Mouse (Mus musculus) lung, embryonic 14.5 days (tissue): ENCODE measurements at regions not wholly inside any gene's neighbourhood (a gene's known extent, or its start where the extent isn't known, plus 50 kb on each side); places are given as distances from the start of the nearest gene placed in this dataset.

ENCODE experiments used
- ATAC-seq: fragments of 200-750 bp; cut with Nextera tagmentation; 2 replicates; pipeline ENCODE4 v1.8.0; 2017; ENCODE audit warnings: mild to moderate bottlenecking, moderate TSS enrichment, moderate library complexity; ENCODE audit not compliant: insufficient read depth
- DNase-seq: peaks from one replicate; pipeline ENCODE4 v3.0.0-alpha.2; 2015
- H3K27ac ChIP-seq: fragments of 300-500 bp; sonication (generic); 2 replicates; pipeline ENCODE4 v1.5.1; 2014; ENCODE audit warnings: low read depth, mild to moderate bottlenecking, moderate library complexity
- H3K27me3 ChIP-seq: fragments of 300-500 bp; sonication (generic); 2 replicates; pipeline ENCODE4 v1.6.1; 2014; ENCODE audit warnings: low read length, control low read depth; ENCODE audit not compliant: insufficient read depth
- H3K36me3 ChIP-seq: fragments of 300-500 bp; sonication (generic); 2 replicates; pipeline ENCODE4 v1.6.1; 2014; ENCODE audit warnings: control low read depth; ENCODE audit not compliant: insufficient read depth
- H3K4me1 ChIP-seq: fragments of 300-500 bp; sonication (generic); 2 replicates; pipeline ENCODE4 v1.6.1; 2014; ENCODE audit warnings: antibody characterized with exemption, control low read depth; ENCODE audit not compliant: insufficient read depth
- H3K4me2 ChIP-seq: fragments of 300-500 bp; sonication (generic); 2 replicates; pipeline ENCODE4 v1.6.1; 2014; ENCODE audit warnings: mild to moderate bottlenecking
- H3K4me3 ChIP-seq: fragments of 300-500 bp; sonication (generic); 2 replicates; pipeline ENCODE4 v1.5.1; 2014; ENCODE audit warnings: low read depth, low read length
- H3K9ac ChIP-seq: fragments of 300-500 bp; sonication (generic); 2 replicates; pipeline ENCODE4 v1.6.1; 2014
- H3K9me3 ChIP-seq: fragments of 300-500 bp; sonication (generic); 2 replicates; pipeline ENCODE4 v1.6.1; 2016; ENCODE audit warnings: low read depth, low read length, control low read depth
- CTCF ChIP-seq: IDR thresholded peaks from 2 replicates; pipeline ENCODE4 v1.5.1; 2016; ENCODE audit warnings: antibody characterized with exemption, low read depth
- WGBS: fragments of 180-500 bp; shearing (Covaris S2); extraction: QIAGEN DNeasy Blood & Tissue Kit; methylation state at CpG from one replicate; pipeline ENCODE4 v1.1.7; 2014; 5-methylcytosine and 5-hydroxymethylcytosine counted together

DNA sequence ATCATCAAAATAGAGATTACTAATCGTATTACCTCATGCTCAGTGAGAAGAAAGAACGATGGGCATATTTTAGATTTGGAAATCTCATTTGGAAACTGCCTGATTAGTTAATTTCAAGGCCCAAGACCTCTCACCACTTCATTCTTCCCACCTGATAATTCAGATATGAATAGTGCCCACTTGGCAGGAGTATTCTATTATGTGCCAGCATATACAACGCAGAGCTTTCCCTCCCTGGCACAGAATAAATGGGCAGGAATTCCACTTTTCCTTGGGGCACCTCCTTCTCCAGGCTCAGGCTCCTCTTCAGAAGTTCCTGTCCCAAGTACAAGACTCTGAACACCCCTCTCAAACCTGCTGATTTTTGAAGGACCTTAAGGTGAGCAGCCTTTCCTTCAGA, 308.7 kb downstream of the Elavl2 start:
- 78% methylated on average over 3 of the region's 3 CpGs for WGBS
- no peak overlapping the region for H3K9ac ChIP-seq
- no peak for DNase-seq

DNA sequence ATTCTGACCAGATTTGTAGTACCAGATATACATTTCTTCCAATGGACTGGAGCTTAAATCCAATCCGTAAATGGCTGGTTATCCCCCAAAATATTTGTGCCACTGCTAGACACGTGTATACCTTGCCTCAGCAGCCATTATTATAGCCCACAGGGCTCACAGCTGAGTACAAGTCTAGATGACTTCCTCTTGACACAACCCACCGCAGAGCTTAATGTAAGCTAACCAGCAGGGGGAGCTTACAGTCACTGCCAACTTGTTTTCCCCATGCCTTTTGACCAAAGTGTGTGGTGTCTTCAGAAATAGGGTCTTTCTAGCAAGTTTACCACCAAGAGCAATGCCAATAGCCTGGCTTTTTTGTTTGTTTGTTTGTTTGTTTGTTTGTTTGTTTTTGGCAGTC, 316.6 kb downstream of the Elavl2 start:
- H3K9ac ChIP-seq = no peak overlapping the region
- H3K9me3 ChIP-seq = no peaks in the 10 kb centered on the region
- H3K36me3 ChIP-seq = no peaks in the 10 kb centered on the region
- no peaks in the 10 kb centered on the region for H3K4me1 ChIP-seq
- WGBS = 57% methylated on average over 3 of the region's 3 CpGs
- no peaks in the 10 kb centered on the region for H3K27me3 ChIP-seq
- ATAC-seq = no peak
- H3K4me3 ChIP-seq = no peak overlapping the region
- TF ChIP-seq CTCF = peak; percentile 42
- no peak overlapping the region for H3K27ac ChIP-seq
- DNase-seq = peak; percentile 17
- no peak overlapping the region for H3K4me2 ChIP-seq

More for the DNA sequence above, 308.7 kb downstream of the Elavl2 start:
- H3K4me2 ChIP-seq = no peak overlapping the region
- no peaks in the 10 kb centered on the region for H3K4me1 ChIP-seq
- no peaks in the 10 kb centered on the region for H3K27me3 ChIP-seq
- H3K27ac ChIP-seq = no peak overlapping the region
- no peaks in the 10 kb centered on the region for H3K9me3 ChIP-seq
- H3K36me3 ChIP-seq = no peaks in the 10 kb centered on the region
- no peak for TF ChIP-seq CTCF
- H3K4me3 ChIP-seq = no peak overlapping the region
- ATAC-seq = no peak

DNA sequence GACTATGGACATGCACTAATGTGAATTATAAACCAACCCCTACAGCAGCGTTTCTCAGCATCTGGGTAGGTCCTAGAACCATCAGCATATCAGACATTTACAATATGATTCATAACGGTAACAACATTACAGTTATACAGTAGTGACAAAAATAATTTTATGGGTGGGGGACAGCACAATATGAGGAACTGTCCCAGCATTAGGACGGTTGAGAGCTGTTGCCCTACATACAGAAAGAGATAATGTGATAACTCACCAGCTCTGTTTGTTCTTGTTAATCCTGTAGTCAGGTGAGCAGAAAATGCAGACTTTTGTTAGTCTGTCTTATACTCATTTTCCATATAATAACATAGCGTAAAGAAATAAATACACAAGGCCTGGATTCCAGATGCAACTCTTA, 319.1 kb downstream of the Elavl2 start:
- WGBS = 73% methylated on average over 4 of the region's 4 CpGs
- Histone ChIP-seq H3K27me3 (no peaks in the 10 kb centered on the region), H3K9ac (no peak overlapping the region), H3K4me2 (no peak overlapping the region), H3K9me3 (no peaks in the 10 kb centered on the region), H3K27ac (no peak overlapping the region), H3K4me1 (no peaks in the 10 kb centered on the region), H3K36me3 (no peaks in the 10 kb centered on the region), H3K4me3 (no peak overlapping the region)
- no peak for DNase-seq
- ATAC-seq = no peak
- no peak for TF ChIP-seq CTCF

DNA sequence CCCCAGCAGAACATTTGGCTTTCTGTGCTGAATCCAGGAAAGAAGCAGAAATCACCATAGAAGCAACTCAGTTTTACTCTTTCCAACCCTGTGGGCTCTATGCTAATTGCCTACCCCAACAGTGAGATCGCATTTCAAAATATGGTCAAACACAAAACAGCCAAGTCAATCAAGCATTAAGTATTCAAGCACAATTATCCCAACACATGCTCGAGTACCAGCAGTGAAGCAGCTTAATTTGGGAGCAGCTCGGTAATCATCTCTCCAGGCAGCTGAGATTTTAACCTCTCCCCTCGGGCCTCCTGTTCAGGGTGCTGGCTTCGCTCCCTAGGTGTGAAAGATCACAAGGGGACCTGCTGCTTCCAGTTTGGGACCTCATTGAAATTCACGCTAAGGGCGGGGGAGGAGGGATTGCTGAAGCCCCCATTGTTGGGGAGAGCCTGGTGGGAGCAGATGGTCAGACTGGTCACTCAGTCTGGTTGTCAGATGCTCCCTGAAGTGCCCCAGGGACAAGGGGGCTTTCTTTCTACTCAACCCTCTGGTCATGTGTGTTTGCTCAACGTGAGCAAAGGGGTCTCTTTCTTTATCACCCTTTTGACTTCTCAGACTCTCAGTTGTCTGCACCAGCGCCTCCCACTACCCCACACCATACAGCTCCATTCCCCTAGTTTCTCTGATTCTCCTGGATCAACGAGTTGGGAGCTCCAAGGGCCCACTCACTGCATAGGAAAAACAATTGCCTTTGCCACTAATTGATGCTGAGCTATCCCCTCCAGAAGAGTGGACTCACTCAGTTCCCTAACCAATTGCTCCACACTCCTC, 319.8 kb downstream of the Elavl2 start:
- DNase-seq (no peak), ATAC-seq (no peak)
- 30% methylated on average over 10 of the region's 10 CpGs for WGBS
- H3K4me1 ChIP-seq = no peaks in the 10 kb centered on the region
- H3K4me3 ChIP-seq = no peak overlapping the region
- no peaks in the 10 kb centered on the region for H3K27me3 ChIP-seq
- H3K9ac ChIP-seq = no peak overlapping the region
- H3K4me2 ChIP-seq = no peak overlapping the region
- no peaks in the 10 kb centered on the region for H3K9me3 ChIP-seq
- no peak for TF ChIP-seq CTCF
- H3K27ac ChIP-seq = no peak overlapping the region
- H3K36me3 ChIP-seq = no peaks in the 10 kb centered on the region

DNA sequence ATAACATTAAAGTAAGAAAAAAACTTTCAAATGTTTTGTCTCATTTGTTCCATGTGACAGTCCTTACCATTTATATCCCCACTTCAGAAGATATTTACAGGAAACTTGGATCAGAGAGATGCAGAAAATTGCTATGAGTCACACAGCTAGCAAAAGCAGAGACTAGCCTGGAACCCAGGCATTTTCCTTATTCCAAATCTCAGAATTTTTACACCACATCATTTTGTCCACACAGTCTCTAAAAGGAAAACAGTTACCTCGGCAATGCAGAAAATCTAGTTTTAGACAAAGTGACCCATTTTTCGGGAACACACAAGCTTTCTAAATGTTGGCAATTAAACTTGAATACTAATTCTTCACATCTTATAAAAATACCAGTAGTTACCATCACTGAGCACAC, 329.3 kb downstream of the Elavl2 start:
- Histone ChIP-seq H3K9ac (no peak overlapping the region), H3K27ac (no peak overlapping the region), H3K36me3 (no peaks in the 10 kb centered on the region), H3K4me1 (no peaks in the 10 kb centered on the region), H3K4me2 (no peak overlapping the region), H3K27me3 (no peaks in the 10 kb centered on the region), H3K9me3 (no peaks in the 10 kb centered on the region), H3K4me3 (no peak overlapping the region)
- ATAC-seq (no peak), DNase-seq (no peak)
- no peak for TF ChIP-seq CTCF
- WGBS = 82% methylated on average over 2 of the region's 2 CpGs

DNA sequence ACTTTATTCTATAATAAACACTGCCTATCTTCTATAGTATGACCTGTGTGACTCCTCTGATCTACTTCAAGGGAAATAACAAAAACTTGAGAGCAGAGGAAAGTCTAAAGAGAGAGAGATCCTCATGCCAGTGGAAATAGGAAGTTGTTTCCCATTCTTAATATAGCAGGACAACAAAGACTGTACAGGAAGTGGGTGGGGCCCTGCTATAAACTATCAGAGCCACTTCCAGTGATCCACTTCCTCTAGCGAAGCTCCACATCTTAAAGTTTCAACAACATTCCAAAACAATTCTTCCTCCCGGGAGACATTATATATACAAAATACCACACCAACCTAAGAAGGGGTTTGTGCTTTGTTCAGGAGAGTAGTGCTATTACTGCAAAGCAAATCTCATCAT, 339.7 kb downstream of the Elavl2 start:
- no peaks in the 10 kb centered on the region for H3K27me3 ChIP-seq
- no peak overlapping the region for H3K9ac ChIP-seq
- no peaks in the 10 kb centered on the region for H3K9me3 ChIP-seq
- H3K4me1 ChIP-seq = no peaks in the 10 kb centered on the region
- no peak overlapping the region for H3K4me3 ChIP-seq
- DNase-seq = peak; percentile 61
- peak; percentile 68; the same call in 1 of the 2 replicates for ATAC-seq
- H3K4me2 ChIP-seq = no peak overlapping the region
- H3K27ac ChIP-seq = no peak overlapping the region
- TF ChIP-seq CTCF = no peak
- H3K36me3 ChIP-seq = no peaks in the 10 kb centered on the region
- WGBS = 53% methylated on average over 2 of the region's 2 CpGs

DNA sequence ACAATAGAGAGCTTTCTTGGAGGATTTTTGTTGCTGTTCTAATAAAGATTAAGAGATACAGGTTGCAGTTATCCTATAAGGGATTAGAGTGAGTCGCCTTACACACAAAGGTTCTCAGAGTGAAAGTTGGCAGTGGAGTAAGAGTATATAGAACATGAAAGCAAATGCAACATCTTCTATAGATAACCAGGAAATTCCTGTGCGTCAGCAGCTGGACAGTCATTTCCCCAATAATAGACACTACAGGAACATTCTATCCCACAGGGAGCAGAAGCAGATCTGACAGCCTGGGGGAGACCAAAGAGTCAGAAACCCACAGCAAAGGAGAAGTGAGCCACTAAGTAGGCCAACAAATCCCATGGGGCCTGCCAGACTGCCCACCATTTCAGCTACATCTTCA, 348.7 kb downstream of the Elavl2 start:
- no peaks in the 10 kb centered on the region for H3K27me3 ChIP-seq
- no peak for TF ChIP-seq CTCF

More for the DNA sequence above, 348.7 kb downstream of the Elavl2 start:
- Histone ChIP-seq H3K4me2 (no peak overlapping the region), H3K36me3 (no peaks in the 10 kb centered on the region), H3K9ac (no peak overlapping the region), H3K4me1 (no peaks in the 10 kb centered on the region), H3K27ac (no peak overlapping the region), H3K9me3 (no peaks in the 10 kb centered on the region), H3K4me3 (no peak overlapping the region)
- ATAC-seq (no peak), DNase-seq (peak; percentile 8)
- WGBS = 67% methylated on average over 2 of the region's 2 CpGs
